Mouse (Mus musculus): ENCODE data around the gene Eef1akmt2. TPM values are rescaled to one million over a fixed set of nuclear protein-coding genes. Genes with fewer than 3 reads are reported as not detected.

Eef1akmt2 gene
- polyA plus RNA-seq, 1 experiment from 2014 or later: 93.0 TPM

GRCm38 (mm10) chr7:132790447-132791219 is 61.8 kb downstream of the Eef1akmt2 start:
- H3K4me2 ChIP-seq (replicated peaks; ENCODE audit: low read depth, low read length): no peak overlapping the region
- H3K27me3 ChIP-seq (ENCODE audit: control insufficient read depth, insufficient read depth, low read length): no peaks in the 10 kb centered on the region
- 90% methylated on average over 14 of the region's 14 CpGs for WGBS
- ATAC-seq (ENCODE audit: low FRiP score): no peak
- no peak for DNase-seq (ENCODE audit: low spot score)
- H3K36me3 ChIP-seq (ENCODE audit: control insufficient read depth, insufficient read depth, low read length): no peaks in the 10 kb centered on the region; the same call in 1 of the 2 replicates
- H3K4me3 ChIP-seq (ENCODE audit: low read depth, low read length): no peak overlapping the region
- no peak overlapping the region for H3K9ac ChIP-seq (ENCODE audit: low read depth, low read length)
- H3K4me1 ChIP-seq (replicated peaks; ENCODE audit: control insufficient read depth, insufficient read depth, low read length): peaks cover 2% of the 10 kb centered on the region; the same call in 1 of the 2 replicates
- no peaks in the 10 kb centered on the region for H3K9me3 ChIP-seq (ENCODE audit: control insufficient read depth, low read length)
- H3K27ac ChIP-seq (ENCODE audit: low read depth, low read length): no peak overlapping the region

GRCm38 (mm10) chr7:132788826-132789225 is 63.6 kb downstream of the Eef1akmt2 start:
- Histone ChIP-seq H3K9me3 (ENCODE audit: control insufficient read depth, low read length) (no peaks in the 10 kb centered on the region), H3K27ac (ENCODE audit: low read depth, low read length) (no peak overlapping the region), H3K4me3 (ENCODE audit: low read depth, low read length) (no peak overlapping the region), H3K36me3 (ENCODE audit: control insufficient read depth, insufficient read depth, low read length) (no peaks in the 10 kb centered on the region; the same call in 1 of the 2 replicates), H3K4me1 (replicated peaks; ENCODE audit: control insufficient read depth, insufficient read depth, low read length) (peaks cover 2% of the 10 kb centered on the region; the same call in 1 of the 2 replicates), H3K4me2 (replicated peaks; ENCODE audit: low read depth, low read length) (no peak overlapping the region), H3K9ac (ENCODE audit: low read depth, low read length) (no peak overlapping the region), H3K27me3 (ENCODE audit: control insufficient read depth, insufficient read depth, low read length) (no peaks in the 10 kb centered on the region)
- ATAC-seq (ENCODE audit: low FRiP score) (no peak), DNase-seq (ENCODE audit: low spot score) (no peak)
- WGBS: 95% methylated on average over 13 of the region's 13 CpGs

GRCm38 (mm10) chr7:132787496-132788190 is 64.8 kb downstream of the Eef1akmt2 start:
- Histone ChIP-seq H3K4me1 (replicated peaks; ENCODE audit: control insufficient read depth, insufficient read depth, low read length) (peaks cover 2% of the 10 kb centered on the region; the same call in 1 of the 2 replicates), H3K36me3 (ENCODE audit: control insufficient read depth, insufficient read depth, low read length) (no peaks in the 10 kb centered on the region; the same call in 1 of the 2 replicates), H3K27ac (ENCODE audit: low read depth, low read length) (no peak overlapping the region), H3K4me2 (replicated peaks; ENCODE audit: low read depth, low read length) (no peak overlapping the region), H3K9ac (ENCODE audit: low read depth, low read length) (no peak overlapping the region), H3K4me3 (ENCODE audit: low read depth, low read length) (no peak overlapping the region), H3K9me3 (ENCODE audit: control insufficient read depth, low read length) (no peaks in the 10 kb centered on the region), H3K27me3 (ENCODE audit: control insufficient read depth, insufficient read depth, low read length) (no peaks in the 10 kb centered on the region)
- DNase-seq (ENCODE audit: low spot score) (no peak), ATAC-seq (ENCODE audit: low FRiP score) (no peak)
- WGBS: 91% methylated on average over 4 of the region's 4 CpGs

- ATAC-seq (ENCODE audit: low FRiP score): no peak
- Histone ChIP-seq H3K27me3 (ENCODE audit: control insufficient read depth, insufficient read depth, low read length) (no peaks in the 10 kb centered on the region), H3K9ac (ENCODE audit: low read depth, low read length) (no peak overlapping the region), H3K4me2 (replicated peaks; ENCODE audit: low read depth, low read length) (no peak overlapping the region), H3K4me1 (replicated peaks; ENCODE audit: control insufficient read depth, insufficient read depth, low read length) (peaks cover 2% of the 10 kb centered on the region; the same call in 1 of the 2 replicates), H3K27ac (ENCODE audit: low read depth, low read length) (no peak overlapping the region), H3K36me3 (ENCODE audit: control insufficient read depth, insufficient read depth, low read length) (no peaks in the 10 kb centered on the region; the same call in 1 of the 2 replicates), H3K9me3 (ENCODE audit: control insufficient read depth, low read length) (no peaks in the 10 kb centered on the region), H3K4me3 (ENCODE audit: low read depth, low read length) (no peak overlapping the region)
- WGBS: 90% methylated on average over 4 of the region's 4 CpGs
- no peak for DNase-seq (ENCODE audit: low spot score)
These were observed 65.5 kb downstream of the Eef1akmt2 start for GRCm38 (mm10) chr7:132787022-132787421.

- no peaks in the 10 kb centered on the region; the same call in 1 of the 2 replicates for H3K36me3 ChIP-seq (ENCODE audit: control insufficient read depth, insufficient read depth, low read length)
- H3K27ac ChIP-seq (ENCODE audit: low read depth, low read length): no peak overlapping the region
- no peaks in the 10 kb centered on the region for H3K27me3 ChIP-seq (ENCODE audit: control insufficient read depth, insufficient read depth, low read length)
- no peak for ATAC-seq (ENCODE audit: low FRiP score)
- H3K9me3 ChIP-seq (ENCODE audit: control insufficient read depth, low read length): no peaks in the 10 kb centered on the region
- 60% methylated on average over 4 of the region's 4 CpGs for WGBS
- H3K4me3 ChIP-seq (ENCODE audit: low read depth, low read length): no peak overlapping the region
- H3K4me2 ChIP-seq (replicated peaks; ENCODE audit: low read depth, low read length): no peak overlapping the region
- H3K9ac ChIP-seq (ENCODE audit: low read depth, low read length): no peak overlapping the region
- peaks cover 6% of the 10 kb centered on the region for H3K4me1 ChIP-seq (replicated peaks; ENCODE audit: control insufficient read depth, insufficient read depth, low read length)
- no peak for DNase-seq (ENCODE audit: low spot score)
These were observed 66.0 kb downstream of the Eef1akmt2 start for GRCm38 (mm10) chr7:132786522-132786921.

GRCm38 (mm10) chr7:132786011-132786410 is 66.5 kb downstream of the Eef1akmt2 start:
- Histone ChIP-seq H3K27ac (ENCODE audit: low read depth, low read length) (no peak overlapping the region), H3K9ac (ENCODE audit: low read depth, low read length) (no peak overlapping the region), H3K4me3 (ENCODE audit: low read depth, low read length) (no peak overlapping the region), H3K27me3 (ENCODE audit: control insufficient read depth, insufficient read depth, low read length) (no peaks in the 10 kb centered on the region), H3K36me3 (ENCODE audit: control insufficient read depth, insufficient read depth, low read length) (no peaks in the 10 kb centered on the region; the same call in 1 of the 2 replicates), H3K4me1 (replicated peaks; ENCODE audit: control insufficient read depth, insufficient read depth, low read length) (peaks cover 11% of the 10 kb centered on the region), H3K4me2 (replicated peaks; ENCODE audit: low read depth, low read length) (no peak overlapping the region), H3K9me3 (ENCODE audit: control insufficient read depth, low read length) (no peaks in the 10 kb centered on the region)
- whole genome bisulfite sequencing: 81% methylated on average over 7 of the region's 7 CpGs
- ATAC-seq (ENCODE audit: low FRiP score) (no peak), DNase-seq (ENCODE audit: low spot score) (no peak)

- ATAC-seq (ENCODE audit: low FRiP score) (no peak), DNase-seq (ENCODE audit: low spot score) (no peak)
- Histone ChIP-seq H3K9me3 (ENCODE audit: control insufficient read depth, low read length) (no peaks in the 10 kb centered on the region), H3K4me3 (ENCODE audit: low read depth, low read length) (no peak overlapping the region), H3K4me1 (replicated peaks; ENCODE audit: control insufficient read depth, insufficient read depth, low read length) (peaks cover 15% of the 10 kb centered on the region), H3K27ac (ENCODE audit: low read depth, low read length) (no peak overlapping the region), H3K36me3 (ENCODE audit: control insufficient read depth, insufficient read depth, low read length) (no peaks in the 10 kb centered on the region; the same call in 1 of the 2 replicates), H3K9ac (ENCODE audit: low read depth, low read length) (no peak overlapping the region), H3K4me2 (replicated peaks; ENCODE audit: low read depth, low read length) (no peak overlapping the region), H3K27me3 (ENCODE audit: control insufficient read depth, insufficient read depth, low read length) (no peaks in the 10 kb centered on the region)
- 82% methylated on average over 5 of the region's 5 CpGs for WGBS
These were observed 68.4 kb downstream of the Eef1akmt2 start for GRCm38 (mm10) chr7:132784101-132784500.

GRCm38 (mm10) chr7:132781850-132782249 is 70.6 kb downstream of the Eef1akmt2 start:
- Histone ChIP-seq H3K4me3 (ENCODE audit: low read depth, low read length) (no peak overlapping the region), H3K27me3 (ENCODE audit: control insufficient read depth, insufficient read depth, low read length) (no peaks in the 10 kb centered on the region), H3K4me2 (replicated peaks; ENCODE audit: low read depth, low read length) (no peak overlapping the region), H3K36me3 (ENCODE audit: control insufficient read depth, insufficient read depth, low read length) (no peaks in the 10 kb centered on the region), H3K27ac (ENCODE audit: low read depth, low read length) (peak overlapping the region; percentile 54; the same call in 1 of the 2 replicates), H3K9ac (ENCODE audit: low read depth, low read length) (no peak overlapping the region), H3K9me3 (ENCODE audit: control insufficient read depth, low read length) (no peaks in the 10 kb centered on the region), H3K4me1 (replicated peaks; ENCODE audit: control insufficient read depth, insufficient read depth, low read length) (peaks cover 15% of the 10 kb centered on the region)
- 66% methylated on average over 6 of the region's 6 CpGs for WGBS
- DNase-seq (ENCODE audit: low spot score) (no peak), ATAC-seq (ENCODE audit: low FRiP score) (no peak)
